Mouse (Mus musculus) lung, postnatal 0 days (tissue): Measurements from ENCODE around the gene Dync1li2. TPM values are rescaled to one million over a fixed set of nuclear protein-coding genes. Genes with fewer than 3 reads are reported as not detected.
A peak's percentile ranks its signal among the peaks of the same experiment; 100 is the strongest.

Experiments used
- ATAC-seq: fragments of 200-750 bp; cut with Nextera tagmentation; 2 replicates; pipeline ENCODE4 v1.8.0; 2017; ENCODE audit warnings: moderate library complexity
- DNase-seq: peaks from one replicate; pipeline ENCODE4 v3.0.0-alpha.2; 2016; ENCODE audit warnings: low spot score
- H3K27ac ChIP-seq: fragments of 300-500 bp; sonication (generic); 2 replicates; pipeline ENCODE4 v1.5.1; 2014; ENCODE audit warnings: antibody characterized with exemption, mild to moderate bottlenecking, low read length, mixed read lengths
- H3K27me3 ChIP-seq: fragments of 300-500 bp; sonication (generic); replicated peaks from 2 replicates; pipeline ENCODE4 v1.6.1; 2014; ENCODE audit warnings: low read length, mixed read lengths; ENCODE audit not compliant: insufficient read depth
- H3K36me3 ChIP-seq: fragments of 300-500 bp; sonication (generic); 2 replicates; pipeline ENCODE4 v1.6.1; 2014; ENCODE audit warnings: low read length, mixed read lengths; ENCODE audit not compliant: insufficient read depth
- H3K4me1 ChIP-seq: fragments of 300-500 bp; sonication (generic); 2 replicates; pipeline ENCODE4 v1.6.1; 2014; ENCODE audit warnings: antibody characterized with exemption, low read depth, low read length, mixed read lengths; ENCODE audit not compliant: insufficient read depth
- H3K4me2 ChIP-seq: fragments of 300-500 bp; sonication (generic); replicated peaks from 2 replicates; pipeline ENCODE4 v1.6.1; 2014; ENCODE audit warnings: low read depth, mild to moderate bottlenecking, low read length, moderate library complexity, mixed read lengths
- H3K4me3 ChIP-seq: fragments of 300-500 bp; sonication (generic); 2 replicates; pipeline ENCODE4 v1.5.1; 2014; ENCODE audit warnings: low read depth, low read length
- H3K9ac ChIP-seq: fragments of 300-500 bp; sonication (generic); replicated peaks from 2 replicates; pipeline ENCODE4 v1.6.1; 2014; ENCODE audit warnings: low read depth, mild to moderate bottlenecking
- H3K9me3 ChIP-seq: fragments of 300-500 bp; sonication (generic); 2 replicates; pipeline ENCODE4 v1.6.1; 2016; ENCODE audit warnings: low read length, mixed read lengths
- CTCF ChIP-seq: IDR thresholded peaks from 2 replicates; pipeline ENCODE4 v1.5.1; 2016; ENCODE audit warnings: antibody characterized with exemption, mild to moderate bottlenecking
- EP300 ChIP-seq: IDR thresholded peaks from 2 replicates; pipeline ENCODE4 v1.6.1; 2016; ENCODE audit warnings: antibody characterized with exemption, mild to moderate bottlenecking, control low read depth
- WGBS: fragments of 180-500 bp; shearing (Covaris S2); extraction: QIAGEN DNeasy Blood & Tissue Kit; methylation state at CpG from one replicate; pipeline ENCODE4 v1.1.7; 2014; 5-methylcytosine and 5-hydroxymethylcytosine counted together
- polyA plus RNA-seq: library from polyadenylated mRNA; unstranded; fragments of >200 nt; fragmentation: Nextera tagmentation; extraction: Ambion mirVana; gene quantifications from 2 replicates; pipeline ENCODE4 v1.2.1, GENCODE M21; 2015

Dync1li2 gene
- polyA plus RNA-seq, 1 experiment from 2014 or later, result 39.4 TPM

DNA sequence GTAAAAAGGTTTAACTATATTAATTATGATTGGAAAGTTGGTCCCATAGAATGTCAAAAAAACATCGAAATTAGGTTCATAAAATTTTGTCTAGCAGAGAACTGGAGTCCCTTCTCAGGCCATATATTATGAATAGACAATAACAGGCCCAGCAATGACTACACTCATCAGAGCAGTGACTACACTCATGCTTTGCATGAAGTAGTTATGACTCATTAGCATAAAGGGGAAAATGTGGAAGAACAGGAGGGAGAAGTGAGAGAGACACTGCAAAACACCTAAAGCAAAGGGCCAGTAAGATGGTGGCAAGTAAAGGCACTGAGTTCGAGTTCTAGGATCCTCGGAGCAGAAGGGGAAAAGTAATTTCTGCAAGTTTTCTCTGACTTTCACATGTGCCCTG, 3.2 kb upstream of the Dync1li2 start:
- Histone ChIP-seq H3K36me3 (no peaks in the 10 kb centered on the region), H3K9ac (no peak overlapping the region), H3K9me3 (no peaks in the 10 kb centered on the region), H3K27me3 (no peaks in the 10 kb centered on the region), H3K27ac (no peak overlapping the region), H3K4me1 (peaks cover 3% of the 10 kb centered on the region; the same call in 1 of the 2 replicates), H3K4me3 (no peak overlapping the region), H3K4me2 (no peak overlapping the region)
- TF ChIP-seq EP300 (no peak), CTCF (no peak)
- DNase-seq (no peak), ATAC-seq (no peak)
- whole genome bisulfite sequencing, result 83% methylated on average over 3 of the region's 3 CpGs

DNA sequence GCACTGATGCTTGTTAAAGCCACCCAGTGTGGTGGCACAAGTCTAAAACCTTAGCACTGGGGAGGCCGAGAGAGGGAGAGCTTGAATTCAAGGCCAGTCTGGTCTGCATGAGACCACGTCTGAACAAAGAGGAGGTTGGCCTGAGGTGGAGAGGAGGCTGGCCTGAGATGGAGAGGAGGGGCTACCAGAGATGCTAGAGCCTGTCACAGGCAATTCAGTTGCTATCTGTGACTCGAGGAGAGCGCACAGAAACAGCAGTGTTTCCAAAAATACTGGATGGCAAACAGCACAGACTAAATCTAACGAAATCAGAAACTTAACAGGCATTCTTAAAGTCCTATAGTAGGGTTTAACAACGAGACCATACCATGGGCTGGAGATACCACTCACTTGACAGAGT, 2.4 kb upstream of the Dync1li2 start:
- ATAC-seq, result no peak
- no peaks in the 10 kb centered on the region for H3K27me3 ChIP-seq
- H3K4me1 ChIP-seq, result peaks cover 4% of the 10 kb centered on the region; the same call in 1 of the 2 replicates
- no peak overlapping the region for H3K9ac ChIP-seq
- no peak overlapping the region for H3K27ac ChIP-seq
- WGBS, result 52% methylated on average over 6 of the region's 6 CpGs
- H3K36me3 ChIP-seq, result peaks cover 2% of the 10 kb centered on the region; the same call in 1 of the 2 replicates
- TF ChIP-seq CTCF, result no peak
- TF ChIP-seq EP300, result no peak
- H3K4me2 ChIP-seq, result no peak overlapping the region
- no peaks in the 10 kb centered on the region for H3K9me3 ChIP-seq
- DNase-seq, result no peak
- H3K4me3 ChIP-seq, result no peak overlapping the region

DNA sequence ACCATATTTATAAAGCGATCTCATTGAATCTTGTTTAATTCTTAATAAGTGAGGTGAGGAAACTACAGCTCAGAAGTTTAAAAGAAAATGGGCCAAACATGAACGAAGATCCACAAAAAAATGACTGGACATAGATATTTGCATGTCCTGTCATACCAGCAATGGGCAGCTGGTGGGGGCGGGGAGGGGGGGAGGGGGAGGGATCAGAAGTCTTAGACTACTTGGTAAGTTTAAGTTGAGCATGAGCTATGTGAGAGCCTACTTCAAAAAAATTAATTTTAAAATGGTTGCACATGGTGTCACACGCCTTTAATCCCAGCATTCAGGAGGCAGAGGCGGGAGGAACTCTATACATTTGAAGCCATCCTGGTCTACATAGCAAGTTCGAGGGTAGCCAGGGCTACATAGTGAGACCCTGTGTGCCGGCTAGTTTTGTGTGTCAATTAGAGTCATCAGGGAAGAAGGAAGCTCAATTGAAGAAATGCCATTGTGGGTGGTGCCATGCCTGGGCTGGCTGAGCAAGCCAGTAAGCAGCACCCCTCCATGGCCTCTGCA, 355 bp upstream of the Dync1li2 start:
- Histone ChIP-seq H3K9ac (peak overlapping the region; percentile 73; the same call in 1 of the 2 replicates), H3K27ac (peak overlapping the region; percentile 85; the same call in 1 of the 2 replicates), H3K4me3 (peak overlapping the region; percentile 93), H3K9me3 (no peaks in the 10 kb centered on the region), H3K4me1 (peaks cover 4% of the 10 kb centered on the region; the same call in 1 of the 2 replicates), H3K36me3 (peaks cover 19% of the 10 kb centered on the region; the same call in 1 of the 2 replicates), H3K4me2 (peak overlapping the region; percentile 86; the same call in 1 of the 2 replicates), H3K27me3 (no peaks in the 10 kb centered on the region)
- WGBS, result 62% methylated on average over 7 of the region's 7 CpGs
- ATAC-seq, result no peak
- TF ChIP-seq EP300 (no peak), CTCF (no peak)
- DNase-seq, result no peak

DNA sequence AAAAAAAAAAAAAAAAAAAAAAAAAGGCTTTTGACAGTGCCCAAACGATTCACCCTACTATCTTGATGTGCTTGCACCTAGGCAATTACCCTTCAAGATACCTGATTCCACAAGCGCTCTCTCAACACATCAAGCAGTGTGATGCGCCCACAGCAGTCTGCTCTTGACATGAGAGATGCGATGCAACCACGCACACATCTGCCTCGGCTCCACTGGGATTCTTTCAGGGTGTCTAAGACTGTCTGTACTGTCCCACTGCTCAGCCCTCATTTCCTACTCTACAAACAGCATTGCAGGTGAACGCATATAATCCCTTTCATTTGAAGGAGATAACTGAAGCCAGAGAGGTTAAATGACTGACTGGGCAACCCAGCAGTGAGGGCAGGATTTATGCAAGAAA, 1.2 kb downstream of the Dync1li2 start:
- Histone ChIP-seq H3K4me2 (peak overlapping the region; percentile 86), H3K9ac (peak overlapping the region; percentile 73), H3K36me3 (peaks cover 30% of the 10 kb centered on the region; the same call in 1 of the 2 replicates), H3K27ac (no peak overlapping the region), H3K27me3 (no peaks in the 10 kb centered on the region), H3K4me1 (peaks cover 4% of the 10 kb centered on the region; the same call in 1 of the 2 replicates), H3K9me3 (no peaks in the 10 kb centered on the region), H3K4me3 (peak overlapping the region; percentile 93)
- DNase-seq, result no peak
- TF ChIP-seq EP300, result no peak
- TF ChIP-seq CTCF, result no peak
- 47% methylated on average over 7 of the region's 7 CpGs for WGBS
- ATAC-seq, result no peak

DNA sequence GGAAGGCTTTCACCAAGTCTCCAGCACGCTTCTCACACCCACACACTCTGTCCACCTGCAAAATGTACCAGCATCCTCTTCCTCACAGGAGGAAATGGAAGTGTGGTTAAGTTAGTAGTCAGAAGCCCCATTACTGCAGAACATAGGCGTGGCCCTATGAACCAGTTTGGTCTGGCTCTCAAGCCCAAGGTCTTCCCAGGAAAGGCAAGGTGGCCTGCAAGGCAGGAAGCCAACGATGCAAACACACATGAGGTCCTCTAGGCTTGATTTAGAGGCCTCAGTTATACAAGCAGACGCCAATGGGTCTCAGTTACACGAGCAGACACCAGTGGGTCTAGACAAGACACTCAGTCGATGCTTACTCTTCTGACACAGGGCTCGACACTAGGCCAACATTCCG, 3.4 kb downstream of the Dync1li2 start:
- no peak overlapping the region for H3K4me2 ChIP-seq
- no peak overlapping the region for H3K27ac ChIP-seq
- ATAC-seq (no peak), DNase-seq (no peak)
- no peak overlapping the region for H3K4me3 ChIP-seq
- H3K36me3 ChIP-seq, result peaks cover 37% of the 10 kb centered on the region
- no peaks in the 10 kb centered on the region for H3K27me3 ChIP-seq
- TF ChIP-seq CTCF (no peak), EP300 (no peak)
- peaks cover 4% of the 10 kb centered on the region; the same call in 1 of the 2 replicates for H3K4me1 ChIP-seq
- H3K9me3 ChIP-seq, result no peaks in the 10 kb centered on the region
- H3K9ac ChIP-seq, result no peak overlapping the region
- 94% methylated on average over 8 of the region's 8 CpGs for WGBS

DNA sequence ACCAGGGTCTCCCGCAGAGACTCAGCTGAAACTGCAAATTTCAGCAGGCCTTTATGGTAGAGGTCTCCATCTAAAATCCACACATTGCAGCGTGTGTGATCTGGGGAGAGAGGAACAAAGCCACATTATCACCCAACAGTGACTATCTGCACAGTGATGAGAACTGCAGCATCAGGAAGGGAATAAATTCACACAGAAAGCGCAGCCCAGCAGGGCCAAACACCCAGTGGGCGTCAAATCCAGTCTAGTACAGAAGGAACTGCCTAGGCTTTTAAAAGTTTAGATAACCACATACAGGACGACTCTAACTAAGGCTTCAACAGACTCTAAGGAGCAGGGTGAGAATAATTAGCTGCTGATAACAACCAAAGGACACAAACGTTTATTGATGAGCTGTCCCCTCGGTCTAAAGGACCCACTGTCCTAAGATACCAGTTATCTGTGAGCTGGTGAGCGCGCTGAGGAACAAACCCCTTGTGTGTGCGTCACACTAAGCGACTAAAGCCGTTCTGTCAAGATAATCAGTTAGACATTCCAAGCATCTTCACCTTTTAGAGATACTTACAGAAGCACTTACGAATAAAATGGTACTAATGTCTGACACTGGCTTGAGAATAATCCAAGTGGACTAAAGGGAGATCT, 5.2 kb downstream of the Dync1li2 start:
- TF ChIP-seq CTCF (no peak), EP300 (no peak)
- Histone ChIP-seq H3K27me3 (no peaks in the 10 kb centered on the region), H3K36me3 (peaks cover 43% of the 10 kb centered on the region), H3K9ac (no peak overlapping the region), H3K27ac (no peak overlapping the region), H3K4me1 (peaks cover 4% of the 10 kb centered on the region; the same call in 1 of the 2 replicates), H3K4me3 (no peak overlapping the region), H3K4me2 (no peak overlapping the region), H3K9me3 (no peaks in the 10 kb centered on the region)
- ATAC-seq (no peak), DNase-seq (no peak)
- 89% methylated on average over 13 of the region's 13 CpGs for WGBS
